Comparison of ENCODE assay signal across 8 mouse cellular contexts in genomic region chr15:99284527-99285188, GRCm38 (mm10). TPM values are rescaled to one million over a fixed set of nuclear protein-coding genes. Genes with fewer than 3 reads are reported as not detected.
DNase-seq lines count a peak whose midpoint lies in the region; ATAC-seq lines count a peak whose summit lies in the region.

No protein-coding gene starts in this region.

- H3K4me3 ChIP-seq in intestine, embryonic 14.5 days (ENCODE audit: low read depth, low read length) = no peak overlapping the region
- no peak overlapping the region for H3K4me3 ChIP-seq in forebrain, embryonic 13.5 days

- H3K4me2 ChIP-seq in intestine, embryonic 14.5 days (ENCODE audit: low read length) = no peak overlapping the region; the same call in 1 of the 2 replicates
- H3K4me2 ChIP-seq in forebrain, embryonic 13.5 days = no peak overlapping the region

- DNase-seq in urinary bladder, postnatal 14 days (ENCODE audit: low spot score) = peak; percentile 21
- DNase-seq in urinary bladder, postnatal 4 days (ENCODE audit: low spot score in 2 of 2) = no peak
- no peak for DNase-seq in intestine, embryonic 14.5 days (ENCODE audit: low spot score)
- peak; percentile 65 to 76 for DNase-seq in lung, adult 18-20 months
- no peak for DNase-seq in left cerebral cortex, postnatal 14 days (ENCODE audit: low spot score in 2 of 2)
- no peak for DNase-seq in layer of hippocampus, adult 18-20 months (ENCODE audit: low spot score in 2 of 2)
- DNase-seq in spleen, postnatal 14 days (ENCODE audit: low spot score in 2 of 2) = no peak

- no peaks in the 10 kb centered on the region for H3K36me3 ChIP-seq in intestine, embryonic 14.5 days (ENCODE audit: control insufficient read depth, insufficient read depth, low read length)
- no peaks in the 10 kb centered on the region for H3K36me3 ChIP-seq in forebrain, embryonic 13.5 days (ENCODE audit: poor library complexity, severe bottlenecking)

- H3K27ac ChIP-seq in intestine, embryonic 14.5 days (ENCODE audit: low read depth) = no peak overlapping the region
- no peak overlapping the region for H3K27ac ChIP-seq in forebrain, embryonic 13.5 days

- H3K9me3 ChIP-seq in intestine, embryonic 14.5 days (ENCODE audit: control insufficient read depth, low read length) = no peaks in the 10 kb centered on the region
- H3K9me3 ChIP-seq in forebrain, embryonic 13.5 days (replicated peaks) = no peaks in the 10 kb centered on the region

- ATAC-seq in intestine, embryonic 14.5 days (replicated peaks; ENCODE audit: low FRiP score, low TSS enrichment, low read depth) = peak; percentile 70
- ATAC-seq in forebrain, embryonic 13.5 days = no peak

- H3K4me1 ChIP-seq in intestine, embryonic 14.5 days (replicated peaks; ENCODE audit: control insufficient read depth, insufficient read depth, low read length) = no peaks in the 10 kb centered on the region
- H3K4me1 ChIP-seq in forebrain, embryonic 13.5 days = no peaks in the 10 kb centered on the region

- H3K9ac ChIP-seq in intestine, embryonic 14.5 days (ENCODE audit: low read length) = no peak overlapping the region
- H3K9ac ChIP-seq in forebrain, embryonic 13.5 days = no peak overlapping the region

- intact Hi-C loops in left cerebral cortex, postnatal 14 days (cut with DNase I) = no loop called here

- no peaks in the 10 kb centered on the region for H3K27me3 ChIP-seq in intestine, embryonic 14.5 days (replicated peaks; ENCODE audit: control insufficient read depth, insufficient read depth, low read length)
- H3K27me3 ChIP-seq in forebrain, embryonic 13.5 days = 0 out of 2 replicates have a peak, but pooled peaks cover 3% of the 10 kb centered on the region

- WGBS in intestine, embryonic 14.5 days = 33% methylated on average over 14 of the region's 14 CpGs
- 52% methylated on average over 14 of the region's 14 CpGs for WGBS in forebrain, embryonic 13.5 days

RNA-seq across cellular contexts. Expression of gene Prpf40b, which starts 10.2 kb away (rescaled TPM):
- polyA plus RNA-seq in intestine, embryonic 14.5 days (2014; fragmentation: Nextera tagmentation; extraction: Ambion mirVana) = 40.6 and 51.1 TPM in 2 replicates
- total RNA-seq in left cerebral cortex, postnatal 14 days (2021) = 10 to 100 TPM; 95.4 to 99.5 TPM
- 10 to 100 TPM; 93.2 to 93.7 TPM for total RNA-seq in layer of hippocampus, adult 18-20 months (2021)
- 98.6 and 107 TPM in 2 replicates for polyA plus RNA-seq in forebrain, embryonic 13.5 days (2015; fragmentation: Nextera tagmentation; extraction: Ambion mirVana)

RNA-seq across cellular contexts. Expression of gene Fam186b, which starts 11.0 kb away (rescaled TPM):
- polyA plus RNA-seq in intestine, embryonic 14.5 days (2014; fragmentation: Nextera tagmentation; extraction: Ambion mirVana) = 0.11 and 0.24 TPM in 2 replicates
- total RNA-seq in left cerebral cortex, postnatal 14 days (2021) = 1 to 10 TPM; 1.7 to 2.2 TPM
- total RNA-seq in layer of hippocampus, adult 18-20 months (2021) = 1 to 10 TPM; 1.6 to 2.2 TPM
- polyA plus RNA-seq in forebrain, embryonic 13.5 days (2015; fragmentation: Nextera tagmentation; extraction: Ambion mirVana) = 0.28 TPM in 1 of 2 replicates, not detected in the other

RNA-seq across cellular contexts. Expression of gene Mcrs1, which starts 32.9 kb away (rescaled TPM):
- polyA plus RNA-seq in intestine, embryonic 14.5 days (2014; fragmentation: Nextera tagmentation; extraction: Ambion mirVana) = 146 and 154 TPM in 2 replicates
- 10 to 100 TPM; 93.7 to 99.6 TPM for total RNA-seq in left cerebral cortex, postnatal 14 days (2021)
- total RNA-seq in layer of hippocampus, adult 18-20 months (2021) = 10 to 100 TPM; 77.2 to 78.3 TPM
- polyA plus RNA-seq in forebrain, embryonic 13.5 days (2015; fragmentation: Nextera tagmentation; extraction: Ambion mirVana) = 198 and 213 TPM in 2 replicates

RNA-seq across cellular contexts. Expression of gene Kcnh3, which starts 60.0 kb away (rescaled TPM):
- polyA plus RNA-seq in intestine, embryonic 14.5 days (2014; fragmentation: Nextera tagmentation; extraction: Ambion mirVana) = 0.39 and 0.51 TPM in 2 replicates
- total RNA-seq in left cerebral cortex, postnatal 14 days (2021) = 100 to 1,000 TPM; 161 to 175 TPM
- 10 to 100 TPM; 91.0 to 91.6 TPM for total RNA-seq in layer of hippocampus, adult 18-20 months (2021)
- polyA plus RNA-seq in forebrain, embryonic 13.5 days (2015; fragmentation: Nextera tagmentation; extraction: Ambion mirVana) = 2.3 and 2.5 TPM in 2 replicates

Comparison
In these comparisons a context has a peak if more than half of its experiments do, and no peak if none do; other contexts are left out.
1. DNase-seq: peak in urinary bladder, postnatal 14 days (single experiment) and lung, adult 18-20 months (2 of 2); none in urinary bladder, postnatal 4 days (0 of 2), intestine, embryonic 14.5 days (single experiment), left cerebral cortex, postnatal 14 days (0 of 2), layer of hippocampus, adult 18-20 months (0 of 2) and spleen, postnatal 14 days (0 of 2).